Mouse (Mus musculus): ENCODE data around the gene Maml1.

Maml1 gene

DNA sequence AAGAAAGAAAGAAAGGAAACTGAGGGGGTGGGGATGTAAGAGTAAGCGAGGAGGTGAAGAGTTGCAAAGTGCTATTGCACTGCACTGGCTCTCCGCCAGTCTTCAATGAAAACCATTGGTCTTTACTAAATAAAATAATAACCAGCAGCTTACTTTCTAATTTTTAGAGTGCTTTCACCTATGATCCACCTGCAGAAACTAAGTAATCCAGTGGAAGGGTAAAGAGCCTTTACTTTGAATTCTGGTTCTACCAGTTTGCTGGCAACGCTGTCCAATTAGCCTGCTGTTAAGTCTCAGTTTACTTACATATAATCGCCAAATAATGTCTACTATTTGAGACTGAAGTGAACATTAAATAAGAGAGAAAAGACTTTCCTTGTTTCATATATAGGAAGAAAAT lies 13.1 kb downstream of the Maml1 start:
- no peak for DNase-seq (ENCODE audit: low read depth)

DNA sequence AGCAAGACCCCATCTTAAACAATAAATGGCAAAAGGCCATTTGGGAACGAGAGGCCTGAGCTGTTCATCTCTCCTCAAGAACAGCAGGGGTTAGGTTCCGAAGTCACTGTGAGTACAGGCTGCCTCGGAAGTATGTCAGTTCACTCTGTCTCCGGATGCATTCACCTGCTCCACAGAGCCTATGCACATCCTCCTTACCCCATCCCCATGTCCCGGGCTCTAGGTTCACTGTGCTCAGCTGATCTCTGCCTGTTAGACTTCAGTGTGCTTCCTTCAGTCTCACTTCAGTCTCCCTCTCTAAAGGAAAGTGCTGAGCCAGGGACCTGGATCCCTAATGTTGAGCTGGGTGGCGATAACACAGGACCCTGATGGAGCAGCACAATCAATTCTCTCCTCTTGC lies 14.4 kb downstream of the Maml1 start:
- DNase-seq (ENCODE audit: low read depth), result no peak

- no peak for DNase-seq (ENCODE audit: low read depth)
Observed at GRCm38 (mm10) chr11:50277025-50277424, 15.1 kb downstream of the Maml1 start.

DNA sequence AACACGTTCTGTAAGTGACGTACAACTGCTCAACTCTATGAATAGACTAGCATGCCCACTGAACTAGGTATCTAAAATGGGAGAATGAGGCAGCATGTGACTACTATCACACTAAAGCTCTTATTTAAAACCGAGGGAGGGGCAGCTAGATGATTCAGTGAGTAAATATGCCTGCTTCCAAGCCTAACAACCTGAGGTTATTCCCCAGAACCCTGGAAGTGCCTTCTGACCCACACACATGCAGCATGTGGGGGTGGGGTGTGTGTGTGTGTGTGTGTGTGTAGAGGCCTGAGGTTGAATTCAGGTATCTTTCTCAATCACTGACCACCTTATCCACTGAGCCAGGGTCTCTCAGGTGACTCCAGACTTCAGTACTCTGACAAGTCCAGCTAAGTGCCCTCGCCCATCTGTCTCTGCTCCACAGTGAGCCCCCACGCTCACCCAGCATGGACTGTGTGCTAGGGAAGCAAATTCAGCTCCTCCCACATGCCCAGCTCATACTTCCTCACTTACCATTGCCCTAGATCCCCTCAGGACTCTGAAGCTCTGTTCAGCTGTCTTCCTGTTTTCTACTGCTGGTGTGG lies 16.5 kb downstream of the Maml1 start:
- DNase-seq (ENCODE audit: low read depth), result peak; percentile 63

DNA sequence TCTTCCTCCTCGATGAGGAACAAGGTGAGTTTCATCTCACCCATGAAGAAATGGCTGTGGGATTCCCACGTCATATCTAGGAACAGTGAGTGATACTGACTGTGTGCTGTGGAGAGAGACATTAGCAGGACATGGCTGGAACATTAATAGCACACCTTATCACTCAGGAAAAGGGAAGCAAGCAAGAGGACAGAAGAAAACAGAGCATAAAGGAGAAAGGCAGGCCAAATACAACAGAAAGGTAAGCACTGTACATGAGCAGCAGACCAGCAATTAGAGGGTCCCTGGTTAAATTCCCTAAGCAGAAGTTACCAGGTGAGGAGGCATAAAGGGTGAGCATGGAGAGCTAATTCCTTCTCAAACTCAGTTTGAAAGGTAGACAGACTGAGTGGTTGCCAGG lies 17.0 kb downstream of the Maml1 start:
- no peak for DNase-seq (ENCODE audit: low read depth)

DNA sequence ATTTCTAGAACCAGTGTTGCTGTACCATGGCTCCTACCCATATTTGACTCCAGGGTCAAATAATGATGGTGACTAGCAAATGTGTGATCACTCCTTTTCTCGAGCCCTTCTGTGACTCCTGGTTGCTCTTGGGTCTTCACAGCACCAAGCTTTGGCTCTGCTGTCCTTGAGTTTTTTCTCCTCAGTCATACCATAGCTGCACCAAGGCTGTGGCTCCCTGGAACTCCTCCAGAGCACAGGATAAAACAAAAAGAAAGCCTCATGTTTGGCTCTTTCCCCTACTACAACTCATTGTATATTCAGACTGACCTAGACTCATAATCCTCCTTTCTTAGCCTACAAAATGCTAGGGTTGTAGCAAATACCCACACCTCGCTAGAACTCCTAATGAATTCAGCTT lies 19.3 kb downstream of the Maml1 start:
- no peak for DNase-seq (ENCODE audit: low read depth)

DNA sequence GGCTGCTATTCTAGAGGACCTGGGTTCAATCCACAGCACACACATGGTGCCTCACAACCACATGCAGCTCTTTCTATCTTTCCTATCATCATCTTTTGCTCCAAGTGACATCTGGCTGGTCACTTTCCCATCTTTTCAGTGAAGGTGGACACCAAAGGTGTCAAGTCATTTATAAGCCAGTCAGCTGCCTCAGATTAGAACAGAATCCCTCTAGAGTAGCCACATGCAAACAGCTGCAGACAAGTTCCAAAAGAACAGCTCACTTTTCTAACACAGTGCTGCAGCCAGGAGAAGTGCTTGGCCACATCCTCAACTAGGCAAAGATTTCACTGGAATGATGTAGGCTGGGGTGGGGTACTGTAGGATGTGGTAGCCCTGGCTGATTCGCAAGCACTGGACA lies 22.2 kb downstream of the Maml1 start:
- DNase-seq (ENCODE audit: low read depth), result no peak

DNA sequence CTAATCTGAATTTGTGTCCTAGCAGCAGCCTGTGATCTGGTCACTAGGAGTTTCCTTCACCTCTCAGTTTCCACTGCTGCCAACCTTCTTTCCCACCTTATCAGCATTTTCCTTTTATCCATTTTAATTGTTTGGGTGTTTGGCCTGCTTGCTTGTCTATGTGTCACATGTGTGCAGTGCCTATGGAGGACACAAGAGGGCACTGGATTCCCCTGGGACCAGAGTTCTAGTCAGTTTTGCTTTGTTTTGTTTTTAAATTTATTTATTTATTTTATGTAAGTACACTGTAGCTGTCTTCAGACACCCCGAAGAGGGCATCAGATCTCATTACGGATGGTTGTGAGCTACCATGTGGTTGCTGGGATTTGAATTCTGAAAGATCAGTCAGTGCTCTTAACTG lies 22.9 kb downstream of the Maml1 start:
- peak; percentile 62 for DNase-seq (ENCODE audit: low read depth)

GRCm38 (mm10) chr11:50266997-50267396 lies 25.1 kb downstream of the Maml1 start:
- DNase-seq (ENCODE audit: low read depth), result no peak

GRCm38 (mm10) chr11:50265931-50266330 lies 26.2 kb downstream of the Maml1 start:
- DNase-seq (ENCODE audit: low read depth), result no peak

DNA sequence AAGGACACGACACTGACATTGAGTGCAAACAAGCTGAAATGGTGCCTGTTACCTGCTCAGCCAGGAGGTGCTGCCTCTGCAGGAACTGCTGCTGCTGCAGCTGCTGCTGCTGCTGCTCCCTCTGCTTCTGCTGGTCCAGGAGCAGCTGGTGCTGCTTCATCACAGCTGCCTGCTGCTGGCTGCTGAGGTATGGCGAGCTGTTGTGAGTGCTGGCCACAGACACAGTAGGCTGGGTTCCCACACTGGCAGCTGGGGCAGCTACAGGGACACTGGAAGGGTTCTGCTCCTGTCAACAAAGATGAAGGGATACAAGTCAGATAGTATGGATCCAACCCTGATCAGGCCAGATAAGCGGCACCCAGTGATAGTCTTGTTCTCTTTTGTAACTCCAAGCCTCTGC lies 28.9 kb downstream of the Maml1 start:
- DNase-seq (ENCODE audit: low read depth), result no peak

GRCm38 (mm10) chr11:50262020-50262419 lies 30.1 kb downstream of the Maml1 start:
- DNase-seq (ENCODE audit: low read depth), result peak; percentile 25

DNA sequence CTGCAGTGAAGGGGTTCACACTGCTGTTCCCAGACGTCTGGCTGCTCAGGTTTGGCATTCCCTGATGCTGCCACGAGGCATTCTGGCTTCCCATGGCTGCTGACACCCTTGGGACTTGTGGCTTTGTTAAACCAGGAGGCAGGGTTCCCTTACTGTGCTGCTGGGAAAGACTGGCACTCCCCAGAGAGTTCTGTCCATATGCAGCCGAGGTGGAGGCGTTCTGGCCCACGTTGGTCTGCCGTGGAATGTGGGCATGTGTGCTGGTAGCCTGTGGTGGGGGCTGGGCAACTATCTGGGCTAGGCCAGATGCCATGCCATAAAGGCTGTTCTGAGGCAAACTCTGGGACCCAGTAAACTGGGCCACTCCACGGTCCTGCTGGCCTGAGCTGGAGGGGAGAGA lies 33.8 kb downstream of the Maml1 start:
- DNase-seq (ENCODE audit: low read depth), result no peak

GRCm38 (mm10) chr11:50256615-50257014 lies 35.5 kb downstream of the Maml1 start:
- peak; percentile 31 for DNase-seq (ENCODE audit: low read depth)

DNA sequence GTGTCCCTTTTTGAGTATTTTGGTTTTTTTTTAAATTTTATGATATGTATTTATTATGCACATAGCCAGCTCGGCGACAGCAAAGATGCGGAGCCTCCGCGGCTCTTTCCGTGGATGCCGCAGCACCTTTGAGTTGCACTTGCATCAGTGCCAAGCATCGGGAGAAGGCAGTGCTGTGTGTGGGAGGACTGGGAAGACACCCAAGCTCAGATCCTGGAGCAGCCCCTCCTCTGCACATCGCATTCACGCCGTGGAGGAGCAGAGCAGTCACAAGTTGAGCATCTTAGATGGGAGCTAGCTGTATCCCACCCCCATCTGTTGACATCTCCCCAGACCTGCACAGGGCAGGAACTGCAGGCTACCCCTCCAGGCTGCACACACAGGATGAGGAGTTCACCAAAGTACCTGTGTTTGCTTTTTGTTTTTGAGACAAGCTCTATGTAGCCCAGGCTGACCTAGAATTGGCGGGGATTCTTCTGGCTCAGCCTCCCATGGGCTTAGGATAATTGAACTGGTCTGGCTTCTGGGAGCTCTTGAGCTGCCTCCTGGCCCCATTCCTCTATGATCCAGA lies 38.0 kb downstream of the Maml1 start:
- peak; percentile 49 for DNase-seq (ENCODE audit: low read depth)

DNA sequence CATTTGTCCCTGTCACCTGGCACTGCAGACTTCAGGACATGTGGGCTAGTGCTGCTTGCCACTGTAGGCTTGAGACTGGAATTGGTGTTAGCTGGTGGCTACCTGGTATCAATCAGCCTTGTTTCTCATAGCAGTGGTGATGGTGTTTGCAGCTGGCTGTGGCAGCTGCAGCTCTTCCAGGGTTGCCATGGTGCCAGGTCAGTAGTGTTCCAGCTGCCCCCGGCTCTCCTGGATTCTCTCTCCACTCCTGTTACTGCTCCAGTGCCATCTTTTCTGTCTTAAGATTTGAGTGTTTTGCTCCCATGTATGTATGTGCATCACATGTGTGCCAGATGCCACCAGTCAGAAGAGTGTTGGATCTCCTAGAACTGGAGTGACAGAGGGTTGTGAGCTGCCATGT lies 38.7 kb downstream of the Maml1 start:
- no peak for DNase-seq (ENCODE audit: low read depth)

DNA sequence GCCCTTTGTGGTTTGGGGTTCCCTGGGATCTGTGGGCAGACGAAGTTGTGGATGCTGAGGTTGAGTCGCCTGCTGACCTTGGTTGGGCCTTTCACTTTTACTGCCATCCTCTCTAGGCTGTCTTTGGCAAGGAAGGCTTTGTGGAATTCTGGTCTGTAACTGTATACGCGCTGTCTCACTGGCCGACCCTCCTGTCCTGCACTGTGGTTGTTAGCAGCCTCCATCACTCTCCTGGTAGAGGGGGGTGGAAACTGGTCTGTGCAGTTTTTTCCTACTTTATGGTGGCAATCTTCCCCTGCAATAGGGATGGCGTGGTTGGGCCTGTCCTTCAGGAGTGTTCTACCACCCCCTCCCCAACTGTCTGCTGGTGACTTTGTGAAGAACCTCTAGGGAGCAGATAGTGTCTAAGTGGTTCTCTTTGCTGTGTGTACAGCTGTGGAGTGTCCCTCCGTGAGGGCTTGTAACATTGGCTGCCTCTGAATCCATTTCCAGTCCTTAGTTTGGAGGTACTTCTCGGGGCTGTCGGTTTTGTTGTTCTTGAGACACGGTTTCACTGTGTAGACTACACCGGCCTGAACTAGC lies 39.3 kb downstream of the Maml1 start:
- peak; percentile 76 for DNase-seq (ENCODE audit: low read depth)

DNA sequence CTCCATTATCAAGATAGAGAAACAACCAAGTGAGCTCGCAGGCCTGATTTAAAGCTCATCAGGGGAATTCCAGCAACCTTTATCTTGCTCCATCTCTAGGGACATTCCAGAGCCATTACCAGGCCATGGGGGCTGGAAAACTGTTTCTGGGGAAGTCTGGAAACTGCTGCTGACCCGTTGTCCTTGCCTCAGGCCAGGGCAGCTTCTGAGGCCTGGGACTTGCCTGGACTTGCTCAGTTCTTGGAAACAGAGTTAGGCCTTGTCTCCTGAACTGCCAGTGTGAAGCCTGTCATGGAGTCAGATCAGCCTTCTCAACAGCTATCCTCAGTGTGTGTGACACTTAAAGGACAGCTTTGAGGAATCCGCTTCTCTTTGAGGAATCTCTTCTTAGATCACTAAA lies 39.9 kb downstream of the Maml1 start:
- peak; percentile 92 for DNase-seq (ENCODE audit: low read depth)

DNA sequence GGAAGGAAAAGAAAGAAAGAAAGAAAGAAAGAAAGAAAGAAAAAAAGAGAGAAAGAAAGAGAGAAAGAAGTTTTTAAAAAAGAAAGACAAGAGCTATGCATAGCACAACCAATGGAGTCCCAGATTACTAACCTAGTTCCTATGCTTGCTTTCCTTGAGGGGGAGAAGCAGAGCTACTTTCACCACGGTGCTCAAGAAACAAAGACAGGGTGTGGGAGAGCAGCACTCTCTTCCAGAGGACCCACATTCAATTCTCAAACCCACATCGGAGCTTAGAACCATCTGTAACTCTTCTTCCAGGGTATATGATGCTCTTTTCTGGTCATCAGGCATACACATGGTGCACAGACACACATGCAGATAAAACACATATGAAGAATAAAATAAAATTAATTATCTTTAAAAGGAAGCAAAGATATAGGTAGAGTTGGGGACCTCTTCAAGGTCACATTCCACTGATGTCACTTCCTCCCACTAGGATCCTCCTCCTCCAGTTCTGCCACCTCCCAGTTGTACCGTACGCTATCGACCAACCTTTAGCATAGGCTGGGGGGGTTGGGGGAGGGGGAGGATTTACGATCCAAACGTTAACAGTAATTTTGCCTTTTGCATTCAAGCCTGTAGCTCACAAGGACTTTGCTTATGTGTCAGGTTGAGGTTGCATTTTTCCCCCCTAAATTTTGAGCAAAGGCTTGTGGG lies 43.5 kb downstream of the Maml1 start:
- DNase-seq (ENCODE audit: low read depth), result no peak

- no peak for DNase-seq (ENCODE audit: low read depth)
Observed at GRCm38 (mm10) chr11:50245269-50245668, 46.8 kb downstream of the Maml1 start.

- DNase-seq (ENCODE audit: low read depth), result no peak
Observed at GRCm38 (mm10) chr11:50243926-50244325, 48.2 kb downstream of the Maml1 start.

- DNase-seq (ENCODE audit: low read depth), result no peak
Observed at GRCm38 (mm10) chr11:50240235-50240911, 51.7 kb downstream of the Maml1 start.

Measured in NIH3T3 (cell line).